Mouse (Mus musculus): ENCODE data around the gene Mdh1. TPM values are rescaled to one million over a fixed set of nuclear protein-coding genes. Genes with fewer than 3 reads are reported as not detected.
"Not testable (repeated sequence)": the region's sequence is repeated elsewhere in the genome, so short reads cannot be mapped to it uniquely, and the experiment has no call there.

Mdh1 gene
- polyA plus RNA-seq, 1 experiment from 2014 or later: 388 TPM

GRCm38 (mm10) chr11:21540622-21541021 is 31.5 kb downstream of the Mdh1 start:
- H3K36me3 ChIP-seq: no peaks in the 10 kb centered on the region
- ATAC-seq (ENCODE audit: insufficient number of reproducible peaks, insufficient read depth, low FRiP score, low TSS enrichment): no peak
- 94% methylated on average over 2 of the region's 2 CpGs for WGBS

GRCm38 (mm10) chr11:21540072-21540471 is 32.1 kb downstream of the Mdh1 start:
- Histone ChIP-seq H3K27ac (no peak overlapping the region), H3K9me3 (no peaks in the 10 kb centered on the region), H3K4me1 (no peaks in the 10 kb centered on the region), H3K9ac (no peak overlapping the region), H3K4me2 (replicated peaks) (no peak overlapping the region), H3K36me3 (no peaks in the 10 kb centered on the region), H3K27me3 (no peaks in the 10 kb centered on the region), H3K4me3 (no peak overlapping the region)
- 52% methylated on average over 2 of the region's 2 CpGs for WGBS
- ATAC-seq (ENCODE audit: insufficient number of reproducible peaks, insufficient read depth, low FRiP score, low TSS enrichment): no peak

More at GRCm38 (mm10) chr11:21540622-21541021, 31.5 kb downstream of the Mdh1 start:
- Histone ChIP-seq H3K27ac (no peak overlapping the region), H3K9me3 (no peaks in the 10 kb centered on the region), H3K27me3 (no peaks in the 10 kb centered on the region), H3K4me2 (replicated peaks) (no peak overlapping the region), H3K4me1 (no peaks in the 10 kb centered on the region), H3K4me3 (no peak overlapping the region), H3K9ac (no peak overlapping the region)

- H3K4me3 ChIP-seq; H3K4me1 ChIP-seq; H3K27me3 ChIP-seq; H3K9me3 ChIP-seq; H3K36me3 ChIP-seq; H3K4me2 ChIP-seq (replicated peaks); H3K27ac ChIP-seq; ATAC-seq (ENCODE audit: insufficient number of reproducible peaks, insufficient read depth, low FRiP score, low TSS enrichment); H3K9ac ChIP-seq: not testable (repeated sequence)
- 79% methylated on average over 2 of the region's 2 CpGs for WGBS
These were observed 41.3 kb downstream of the Mdh1 start for GRCm38 (mm10) chr11:21530856-21531255.

GRCm38 (mm10) chr11:21528676-21529394 is 43.3 kb downstream of the Mdh1 start:
- ATAC-seq (ENCODE audit: insufficient number of reproducible peaks, insufficient read depth, low FRiP score, low TSS enrichment): no peak
- 38% methylated on average over 2 of the region's 2 CpGs for WGBS
- Histone ChIP-seq H3K9ac (no peak overlapping the region), H3K36me3 (no peaks in the 10 kb centered on the region), H3K4me3 (no peak overlapping the region), H3K9me3 (no peaks in the 10 kb centered on the region), H3K4me1 (no peaks in the 10 kb centered on the region), H3K4me2 (replicated peaks) (no peak overlapping the region), H3K27me3 (no peaks in the 10 kb centered on the region), H3K27ac (no peak overlapping the region)

- Histone ChIP-seq H3K9me3 (no peaks in the 10 kb centered on the region), H3K9ac (no peak overlapping the region), H3K27ac (no peak overlapping the region), H3K4me2 (replicated peaks) (no peak overlapping the region), H3K4me3 (no peak overlapping the region), H3K36me3 (no peaks in the 10 kb centered on the region), H3K4me1 (no peaks in the 10 kb centered on the region), H3K27me3 (no peaks in the 10 kb centered on the region)
- WGBS: 85% methylated on average over 9 of the region's 9 CpGs
- no peak for ATAC-seq (ENCODE audit: insufficient number of reproducible peaks, insufficient read depth, low FRiP score, low TSS enrichment)
These were observed 54.4 kb downstream of the Mdh1 start for GRCm38 (mm10) chr11:21517726-21518125.

GRCm38 (mm10) chr11:21516396-21516795 is 55.8 kb downstream of the Mdh1 start:
- WGBS: 91% methylated on average over 1 of the region's 1 CpGs
- not testable (repeated sequence) for ATAC-seq (ENCODE audit: insufficient number of reproducible peaks, insufficient read depth, low FRiP score, low TSS enrichment); H3K36me3 ChIP-seq

GRCm38 (mm10) chr11:21510577-21510976 is 61.6 kb downstream of the Mdh1 start:
- ATAC-seq (ENCODE audit: insufficient number of reproducible peaks, insufficient read depth, low FRiP score, low TSS enrichment); H3K36me3 ChIP-seq; H3K4me1 ChIP-seq; H3K4me2 ChIP-seq (replicated peaks); H3K9ac ChIP-seq; H3K9me3 ChIP-seq; H3K27me3 ChIP-seq; H3K27ac ChIP-seq; H3K4me3 ChIP-seq: not testable (repeated sequence)
- 90% methylated on average over 1 of the region's 1 CpGs for WGBS

More at GRCm38 (mm10) chr11:21516396-21516795, 55.8 kb downstream of the Mdh1 start:
- not testable (repeated sequence) for H3K27ac ChIP-seq; H3K27me3 ChIP-seq; H3K9ac ChIP-seq; H3K4me1 ChIP-seq; H3K4me2 ChIP-seq (replicated peaks); H3K9me3 ChIP-seq; H3K4me3 ChIP-seq

GRCm38 (mm10) chr11:21508713-21509112 is 63.5 kb downstream of the Mdh1 start:
- not testable (repeated sequence) for H3K4me2 ChIP-seq (replicated peaks); H3K27ac ChIP-seq; H3K27me3 ChIP-seq; ATAC-seq (ENCODE audit: insufficient number of reproducible peaks, insufficient read depth, low FRiP score, low TSS enrichment); H3K9ac ChIP-seq; H3K4me1 ChIP-seq; H3K9me3 ChIP-seq; H3K36me3 ChIP-seq; H3K4me3 ChIP-seq
- WGBS: 77% methylated on average over 1 of the region's 1 CpGs

- H3K27me3 ChIP-seq; H3K4me1 ChIP-seq; H3K9ac ChIP-seq; H3K4me3 ChIP-seq; H3K36me3 ChIP-seq; H3K4me2 ChIP-seq (replicated peaks); ATAC-seq (ENCODE audit: insufficient number of reproducible peaks, insufficient read depth, low FRiP score, low TSS enrichment); H3K9me3 ChIP-seq; H3K27ac ChIP-seq: not testable (repeated sequence)
- 86% methylated on average over 5 of the region's 5 CpGs for WGBS
These were observed 65.1 kb downstream of the Mdh1 start for GRCm38 (mm10) chr11:21507073-21507472.

Small RNAs within 50 kb of the gene (microRNA-seq; reads per million reads assigned to microRNA genes)
- gene Gm22990: not detected

Other genes with a start within 250 kb of the Mdh1 start
- 78.6 and 82.8 TPM in 2 replicates for gene Ugp2, start 201.2 kb downstream of the Mdh1 start, polyA plus RNA-seq (2016; fragmentation: Nextera tagmentation; extraction: Ambion mirVana)
- gene Wdpcp, start 132 bp downstream of the Mdh1 start, polyA plus RNA-seq (2016; fragmentation: Nextera tagmentation; extraction: Ambion mirVana): 12.9 and 13.5 TPM in 2 replicates

All from embryonic facial prominence, embryonic 12.5 days (tissue).